Mouse (Mus musculus): ENCODE measurements around the gene Zyx. TPM values are rescaled to one million over a fixed set of nuclear protein-coding genes. Genes with fewer than 3 reads are reported as not detected.

The Zyx gene
- polyA plus RNA-seq, 1 experiment = 467 TPM

- Histone ChIP-seq H3K36me3 (ENCODE audit: control insufficient read depth, insufficient read depth) (peaks cover 54% of the 10 kb centered on the region), H3K4me3 (no peak overlapping the region), H3K4me2 (ENCODE audit: low read depth) (no peak overlapping the region), H3ac (ENCODE audit: control insufficient read depth, insufficient read length) (no peak overlapping the region), H3K79me2 (ENCODE audit: control insufficient read depth, insufficient read depth) (peaks cover 25% of the 10 kb centered on the region), H3K27me3 (ENCODE audit: control insufficient read depth, insufficient read depth, insufficient read length) (no peaks in the 10 kb centered on the region)
- TF ChIP-seq POLR2A (IDR thresholded peaks at IDR 0.05; ENCODE audit: insufficient read length, low read depth) (peak; percentile 41), POLR2AphosphoS2 (IDR thresholded peaks at IDR 0.05; ENCODE audit: insufficient read length, low read depth) (peak; percentile 67), REST (IDR thresholded peaks at IDR 0.05; ENCODE audit: insufficient read depth, insufficient read length) (no peak)
Observed at GRCm38 (mm10) chr6:42358901-42359300, 9.5 kb downstream of the Zyx start.

- H3K4me2 ChIP-seq (ENCODE audit: low read depth) = no peak overlapping the region
- no peak overlapping the region for H3ac ChIP-seq (ENCODE audit: control insufficient read depth, insufficient read length)
Observed at GRCm38 (mm10) chr6:42359364-42360147, 10.1 kb downstream of the Zyx start.

GRCm38 (mm10) chr6:42360231-42360840 is 10.9 kb downstream of the Zyx start:
- no peaks in the 10 kb centered on the region for H3K27me3 ChIP-seq (ENCODE audit: control insufficient read depth, insufficient read depth, insufficient read length)
- H3K79me2 ChIP-seq (ENCODE audit: control insufficient read depth, insufficient read depth) = peaks cover 11% of the 10 kb centered on the region
- H3K4me3 ChIP-seq = no peak overlapping the region
- TF ChIP-seq USF1 (IDR thresholded peaks at IDR 0.05; ENCODE audit: low read depth) (no peak), POLR2A (IDR thresholded peaks at IDR 0.05; ENCODE audit: insufficient read length, low read depth) (peak; percentile 54), POLR2AphosphoS2 (IDR thresholded peaks at IDR 0.05; ENCODE audit: insufficient read length, low read depth) (peak; percentile 69)
- H3K4me2 ChIP-seq (ENCODE audit: low read depth) = no peak overlapping the region
- H3ac ChIP-seq (ENCODE audit: control insufficient read depth, insufficient read length) = no peak overlapping the region
- H3K36me3 ChIP-seq (ENCODE audit: control insufficient read depth, insufficient read depth) = peaks cover 46% of the 10 kb centered on the region

More at GRCm38 (mm10) chr6:42359364-42360147, 10.1 kb downstream of the Zyx start:
- Histone ChIP-seq H3K36me3 (ENCODE audit: control insufficient read depth, insufficient read depth) (peaks cover 54% of the 10 kb centered on the region), H3K79me2 (ENCODE audit: control insufficient read depth, insufficient read depth) (peaks cover 19% of the 10 kb centered on the region), H3K27me3 (ENCODE audit: control insufficient read depth, insufficient read depth, insufficient read length) (no peaks in the 10 kb centered on the region), H3K4me3 (no peak overlapping the region)
- no peak for TF ChIP-seq SRF (IDR thresholded peaks at IDR 0.05; ENCODE audit: control insufficient read depth, insufficient read length, low read depth)
- TF ChIP-seq POLR2AphosphoS2 (IDR thresholded peaks at IDR 0.05; ENCODE audit: insufficient read length, low read depth) = peak; percentile 96
- no peak for TF ChIP-seq MYOG (IDR thresholded peaks at IDR 0.05; ENCODE audit: control insufficient read depth in 1 of 3, insufficient read depth in 1 of 3, insufficient read length in 2 of 3, low read depth in 2 of 3)
- TF ChIP-seq TCF12 (IDR thresholded peaks at IDR 0.05; ENCODE audit: insufficient read depth, poor library complexity, severe bottlenecking) = no peak
- no peak for TF ChIP-seq MAX (IDR thresholded peaks at IDR 0.05; ENCODE audit: low read depth)
- no peak for TF ChIP-seq REST (IDR thresholded peaks at IDR 0.05; ENCODE audit: insufficient read depth, insufficient read length)
- TF ChIP-seq MYOD1 (IDR thresholded peaks at IDR 0.05; ENCODE audit: control insufficient read depth in 1 of 3, insufficient read length in 2 of 3, low read depth in 2 of 3) = no peak
- peak; percentile 52 for TF ChIP-seq POLR2A (IDR thresholded peaks at IDR 0.05; ENCODE audit: insufficient read length, low read depth)
- TF ChIP-seq E2F4 (IDR thresholded peaks at IDR 0.05; ENCODE audit: insufficient read depth) = no peak
- no peak for TF ChIP-seq CEBPB (IDR thresholded peaks at IDR 0.05; ENCODE audit: insufficient read depth, poor library complexity, severe bottlenecking)
- no peak for TF ChIP-seq TCF3 (IDR thresholded peaks at IDR 0.05; ENCODE audit: insufficient read length, low read depth)
- no peak for TF ChIP-seq USF1 (IDR thresholded peaks at IDR 0.05; ENCODE audit: low read depth)

GRCm38 (mm10) chr6:42361041-42361895 is 11.8 kb downstream of the Zyx start:
- Histone ChIP-seq H3K27me3 (ENCODE audit: control insufficient read depth, insufficient read depth, insufficient read length) (no peaks in the 10 kb centered on the region), H3K4me3 (no peak overlapping the region), H3ac (ENCODE audit: control insufficient read depth, insufficient read length) (no peak overlapping the region), H3K36me3 (ENCODE audit: control insufficient read depth, insufficient read depth) (peaks cover 42% of the 10 kb centered on the region), H3K4me2 (ENCODE audit: low read depth) (no peak overlapping the region), H3K79me2 (ENCODE audit: control insufficient read depth, insufficient read depth) (peaks cover 2% of the 10 kb centered on the region)
- TF ChIP-seq POLR2AphosphoS2 (IDR thresholded peaks at IDR 0.05; ENCODE audit: insufficient read length, low read depth) (peak; percentile 92), POLR2A (IDR thresholded peaks at IDR 0.05; ENCODE audit: insufficient read length, low read depth) (peak; percentile 41), SRF (IDR thresholded peaks at IDR 0.05; ENCODE audit: control insufficient read depth, insufficient read length, low read depth) (no peak), TCF3 (IDR thresholded peaks at IDR 0.05; ENCODE audit: insufficient read length, low read depth) (no peak), USF1 (IDR thresholded peaks at IDR 0.05; ENCODE audit: low read depth) (peak; percentile 60)

GRCm38 (mm10) chr6:42362074-42362473 is 12.6 kb downstream of the Zyx start:
- H3K79me2 ChIP-seq (ENCODE audit: control insufficient read depth, insufficient read depth) = no peaks in the 10 kb centered on the region
- no peaks in the 10 kb centered on the region for H3K27me3 ChIP-seq (ENCODE audit: control insufficient read depth, insufficient read depth, insufficient read length)
- H3K4me2 ChIP-seq (ENCODE audit: low read depth) = no peak overlapping the region
- H3K36me3 ChIP-seq (ENCODE audit: control insufficient read depth, insufficient read depth) = peaks cover 38% of the 10 kb centered on the region
- H3K4me3 ChIP-seq = no peak overlapping the region
- no peak for TF ChIP-seq TCF12 (IDR thresholded peaks at IDR 0.05; ENCODE audit: insufficient read depth, poor library complexity, severe bottlenecking)
- TF ChIP-seq POLR2A (IDR thresholded peaks at IDR 0.05; ENCODE audit: insufficient read length, low read depth) = peak; percentile 58
- TF ChIP-seq USF1 (IDR thresholded peaks at IDR 0.05; ENCODE audit: low read depth) = no peak
- TF ChIP-seq TCF3 (IDR thresholded peaks at IDR 0.05; ENCODE audit: insufficient read length, low read depth) = no peak
- TF ChIP-seq REST (IDR thresholded peaks at IDR 0.05; ENCODE audit: insufficient read depth, insufficient read length) = no peak
- no peak for TF ChIP-seq SRF (IDR thresholded peaks at IDR 0.05; ENCODE audit: control insufficient read depth, insufficient read length, low read depth)
- peak; percentile 95 for TF ChIP-seq POLR2AphosphoS2 (IDR thresholded peaks at IDR 0.05; ENCODE audit: insufficient read length, low read depth)
- no peak for TF ChIP-seq MYOG (IDR thresholded peaks at IDR 0.05; ENCODE audit: control insufficient read depth in 1 of 3, insufficient read depth in 1 of 3, insufficient read length in 2 of 3, low read depth in 2 of 3)
- H3ac ChIP-seq (ENCODE audit: control insufficient read depth, insufficient read length) = no peak overlapping the region
